Mouse (Mus musculus) gastrocnemius, postnatal 4 days (tissue): ENCODE results near the gene Dlx2. TPM values are rescaled to one million over a fixed set of nuclear protein-coding genes. Genes with fewer than 3 reads are reported as not detected.

Experiments used
- DNase-seq, 2 experiments: peaks; one replicate each; pipeline ENCODE4 v3.0.0; 2021 to 2022; ENCODE audit warnings: low spot score in 2 of 2, mixed read lengths in 2 of 2
- total RNA-seq, 2 experiments: library from RNA; stranded (reverse); gene quantifications; 2 replicates each; pipeline ENCODE4 v1.2.3; 2021

The Dlx2 gene
- total RNA-seq, 2 experiments from 2014 or later, result 0.10 to 0.13 TPM

DNA sequence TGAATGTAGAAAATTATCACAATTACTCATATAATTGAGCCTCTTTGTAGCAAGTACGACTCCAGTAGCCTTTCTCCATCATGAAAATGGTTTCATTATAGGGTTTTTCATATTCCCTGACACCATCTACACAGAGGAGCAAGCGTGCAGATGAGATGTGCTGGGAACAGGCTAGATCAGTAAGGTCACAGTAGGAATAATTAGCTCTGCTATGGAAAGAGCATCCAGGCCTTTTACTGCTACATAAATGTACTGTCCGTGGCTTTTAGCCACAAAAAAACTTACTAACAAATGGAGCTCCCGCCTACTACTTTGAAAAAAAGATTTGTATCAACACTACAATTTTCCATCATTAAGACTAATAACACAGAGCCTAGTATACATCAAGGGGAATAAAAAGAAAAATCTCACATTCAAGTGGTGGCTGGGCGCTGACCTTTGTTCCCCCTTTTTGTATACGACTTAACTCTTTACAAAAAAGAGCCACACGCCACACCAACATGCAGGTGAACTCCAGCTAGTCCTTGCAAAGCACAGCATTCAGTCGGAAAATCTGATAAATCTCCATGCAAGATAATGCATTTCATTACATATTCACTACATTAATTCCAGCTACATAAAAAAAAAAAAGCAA, 29.0 kb downstream of the Dlx2 start:
- no peak for DNase-seq

DNA sequence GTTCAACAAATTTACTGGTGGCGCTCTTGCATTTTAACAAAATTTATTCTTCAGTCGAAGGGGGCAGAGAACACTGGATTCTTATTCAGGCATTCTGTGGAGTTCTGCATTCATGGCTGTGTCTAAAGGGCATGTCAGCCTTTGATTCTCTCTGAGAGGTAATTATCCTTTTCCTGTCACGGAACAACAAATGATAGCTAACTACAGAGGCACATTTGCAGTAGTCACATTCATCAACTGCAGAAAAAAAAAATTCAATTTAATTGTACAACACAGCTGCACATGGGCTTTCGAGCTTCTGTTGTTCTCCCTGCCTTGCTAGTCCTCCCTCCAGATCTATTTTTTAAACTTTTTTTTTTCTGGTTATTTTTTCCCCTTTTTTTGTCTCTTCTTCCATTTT, 29.6 kb downstream of the Dlx2 start:
- no peak for DNase-seq

DNA sequence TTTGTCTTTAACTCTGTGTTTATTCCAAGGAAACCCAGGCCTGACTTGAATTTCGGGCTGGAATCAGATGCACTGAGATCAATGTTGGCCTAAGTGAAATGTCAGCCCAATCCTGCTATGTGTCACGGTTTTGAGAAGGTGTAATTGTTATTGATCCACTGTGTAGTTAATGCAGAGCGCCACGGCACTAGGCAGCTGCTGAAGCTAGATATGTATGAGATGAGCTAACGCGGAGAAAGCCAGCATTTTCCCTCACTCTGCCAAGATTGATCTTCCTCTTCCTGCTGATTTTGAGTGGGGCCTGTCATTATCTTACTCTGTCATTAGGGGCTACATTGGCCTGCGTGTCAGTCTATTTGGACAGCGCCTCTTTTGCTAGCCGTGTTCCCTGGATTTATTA, 34.2 kb downstream of the Dlx2 start:
- no peak for DNase-seq

- DNase-seq, result no peak
Observed at GRCm38 (mm10) chr2:71511209-71511608, 35.3 kb downstream of the Dlx2 start.

DNA sequence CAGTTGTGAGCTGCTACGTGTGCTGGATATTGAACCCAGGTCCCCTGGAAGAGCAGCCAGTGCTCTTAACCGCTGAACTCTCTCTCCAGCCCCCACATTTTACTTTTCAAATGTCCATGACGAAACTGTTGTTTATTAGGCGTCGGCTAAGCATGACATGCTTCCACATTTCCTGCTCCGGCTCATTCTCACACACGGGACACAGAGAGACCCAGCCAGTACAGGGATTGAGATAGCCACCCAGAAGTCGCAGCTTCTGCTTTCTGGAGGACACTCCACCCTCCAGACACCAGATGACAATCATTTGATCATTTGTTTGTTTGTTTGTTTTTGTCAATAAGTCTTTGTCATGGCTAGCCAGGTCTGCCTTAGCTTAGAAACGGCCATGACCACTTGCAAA, 41.7 kb downstream of the Dlx2 start:
- DNase-seq, result no peak

- DNase-seq, result no peak
Observed at GRCm38 (mm10) chr2:71499276-71500230, 47.0 kb downstream of the Dlx2 start.

DNA sequence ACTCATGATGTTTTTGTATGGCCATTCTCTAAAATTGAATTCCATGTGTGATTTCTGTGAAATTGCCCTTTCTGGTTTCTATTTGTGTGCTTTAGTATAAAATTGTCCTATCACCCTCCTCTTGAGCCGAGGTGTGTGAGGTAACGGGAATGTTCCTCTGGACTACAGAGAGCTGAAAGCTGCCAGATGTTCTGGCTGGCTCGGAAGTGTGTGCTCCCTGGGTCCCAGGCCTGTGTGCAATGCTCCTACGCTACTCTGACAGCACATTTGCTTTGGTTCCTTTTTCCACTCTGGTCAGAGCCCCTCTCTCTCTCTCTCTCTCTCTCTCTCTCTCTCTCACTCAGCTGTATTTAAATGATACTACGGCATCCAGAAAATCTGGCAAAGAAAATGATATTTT, 49.4 kb downstream of the Dlx2 start:
- DNase-seq, result no peak

GRCm38 (mm10) chr2:71494971-71495370, 51.6 kb downstream of the Dlx2 start:
- DNase-seq, result no peak

- no peak for DNase-seq
Observed at GRCm38 (mm10) chr2:71494503-71494902, 52.1 kb downstream of the Dlx2 start.

Other genes with a start within 250 kb of the Dlx2 start
- 100 to 1,000 TPM; 179 to 227 TPM for gene Slc25a12, start 179.0 kb downstream of the Dlx2 start, total RNA-seq
- 10 to 100 TPM; 27.2 to 32.3 TPM for gene Hat1, start 157.8 kb downstream of the Dlx2 start, total RNA-seq
- 10 to 100 TPM; 25.1 to 28.4 TPM for gene Metap1d, start 93.5 kb downstream of the Dlx2 start, total RNA-seq
- under 1 TPM in 1 of 2 experiments, not detected in 1; 0.10 TPM for gene Dlx1, start 18.6 kb downstream of the Dlx2 start, total RNA-seq
- gene Itga6, start 198.9 kb upstream of the Dlx2 start, total RNA-seq, result 10 to 100 TPM; 73.4 to 76.6 TPM